Mouse (Mus musculus) CH12.LX (cell line): Measurements from ENCODE around the gene Extl1.

ENCODE experiments used
- CTCF ChIP-seq, 2 experiments: IDR thresholded peaks in 1 of 2; conservative IDR thresholded peaks in 1 of 2; 2 replicates each; pipeline ENCODE4 v1.5.1; 2011 to 2012; ENCODE audit warnings: low read depth in 2 of 2, low read length in 2 of 2, improper control_type of control experiment in 1 of 2, inconsistent platforms in 1 of 2, mild to moderate bottlenecking in 1 of 2, moderate library complexity in 1 of 2
- EP300 ChIP-seq: IDR thresholded peaks from 2 replicates; pipeline ENCODE4 v1.6.1; 2011; ENCODE audit warnings: low read length, improper control_type of control experiment
- HCFC1 ChIP-seq: IDR thresholded peaks from 2 replicates; pipeline ENCODE4 v1.6.1; 2012; ENCODE audit warnings: low read depth, mild to moderate bottlenecking, inconsistent platforms, low read length, improper control_type of control experiment
- KAT2A ChIP-seq: IDR thresholded peaks from 2 replicates; pipeline ENCODE4 v1.6.1; 2012; ENCODE audit warnings: low read length, improper control_type of control experiment, inconsistent platforms; ENCODE audit not compliant: insufficient replicate concordance
- MXI1 ChIP-seq: IDR thresholded peaks from 2 replicates; pipeline ENCODE4 v1.6.1; 2011; ENCODE audit warnings: mild to moderate bottlenecking, low read depth, low read length, improper control_type of control experiment
- POLR2A ChIP-seq: IDR thresholded peaks from 2 replicates; pipeline ENCODE4 v1.6.1; 2011; ENCODE audit warnings: low read depth, mild to moderate bottlenecking, improper control_type of control experiment, low read length
- SIN3A ChIP-seq: IDR thresholded peaks from 2 replicates; pipeline ENCODE4 v1.6.1; 2012; ENCODE audit warnings: low read length, improper control_type of control experiment, inconsistent platforms
- ZKSCAN1 ChIP-seq: IDR thresholded peaks from 2 replicates; pipeline ENCODE4 v1.6.1; 2012; ENCODE audit warnings: low read depth, inconsistent platforms, low read length, improper control_type of control experiment, borderline replicate concordance
- ZNF384 ChIP-seq: IDR thresholded peaks from 2 replicates; pipeline ENCODE4 v1.6.1; 2012; ENCODE audit warnings: low read depth, low read length, improper control_type of control experiment, inconsistent platforms

- TF ChIP-seq CTCF (conservative IDR thresholded peaks at IDR 0.05 in 1 of 2, IDR thresholded peaks at IDR 0.05 in 1 of 2; ENCODE audit: low read depth in 2 of 2, low read length in 2 of 2) = no peak
- TF ChIP-seq POLR2A = no peak
- TF ChIP-seq KAT2A = no peak
- TF ChIP-seq EP300 = no peak
- TF ChIP-seq ZNF384 = no peak
- no peak for TF ChIP-seq MXI1
- no peak for TF ChIP-seq SIN3A
- no peak for TF ChIP-seq HCFC1
- no peak for TF ChIP-seq ZKSCAN1
Observed at GRCm38 (mm10) chr4:134328151-134328550, 55.5 kb downstream of the Extl1 start.
